Mouse (Mus musculus) heart, postnatal 25 days (tissue): ENCODE measurements around the gene Nfatc2. TPM values are rescaled to one million over a fixed set of nuclear protein-coding genes. Genes with fewer than 3 reads are reported as not detected.

Experiments
- DNase-seq: peaks from one replicate; pipeline ENCODE4 v3.0.0; 2022; ENCODE audit warnings: low spot score
- intact Hi-C: fragments of 180-260 bp; cut with DNase I; formaldehyde crosslinking; loops from one replicate; pipeline ENCODE4 v1.15.1; 2025
- total RNA-seq, 2 experiments: library from RNA; stranded (reverse); gene quantifications; 2 replicates each; pipeline ENCODE4 v1.2.3; 2021

Gene Nfatc2
- total RNA-seq, 2 experiments from 2014 or later, result 16.7 to 20.8 TPM

DNA sequence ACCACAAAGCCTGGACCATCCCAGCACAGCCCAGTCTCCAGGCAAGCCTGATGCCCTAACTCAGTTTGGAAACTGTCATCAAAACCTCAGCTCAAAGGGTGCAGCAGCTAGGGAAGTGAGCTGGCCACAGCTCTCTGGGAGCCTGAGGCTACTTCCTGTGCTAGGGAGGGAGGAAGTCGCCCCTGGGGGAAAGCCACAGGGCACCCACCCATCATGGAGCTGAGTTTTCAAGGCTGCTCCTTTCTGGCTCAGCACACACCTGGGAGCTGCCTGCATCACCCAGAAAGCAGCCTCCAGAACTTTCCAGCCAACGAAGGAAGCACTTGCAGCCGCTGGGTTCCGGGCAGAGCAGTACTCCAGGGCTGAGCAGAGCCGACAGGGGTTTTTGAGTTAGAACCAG lies 18.4 kb downstream of the Nfatc2 start:
- DNase-seq, result no peak
- intact Hi-C loops, result no loop called here

- no peak for DNase-seq
- intact Hi-C loops, result no loop called here
Measured at GRCm38 (mm10) chr2:168581207-168581854, 20.1 kb downstream of the Nfatc2 start.

- intact Hi-C loops, result no loop called here
- no peak for DNase-seq
Measured at GRCm38 (mm10) chr2:168580295-168580915, 21.1 kb downstream of the Nfatc2 start.

- no peak for DNase-seq
- intact Hi-C loops, result no loop called here
Measured at GRCm38 (mm10) chr2:168579601-168580130, 21.8 kb downstream of the Nfatc2 start.

- no peak for DNase-seq
- intact Hi-C loops, result no loop called here
Measured at GRCm38 (mm10) chr2:168579109-168579508, 22.3 kb downstream of the Nfatc2 start.

- intact Hi-C loops, result no loop called here
- no peak for DNase-seq
Measured at GRCm38 (mm10) chr2:168578132-168578531, 23.3 kb downstream of the Nfatc2 start.

DNA sequence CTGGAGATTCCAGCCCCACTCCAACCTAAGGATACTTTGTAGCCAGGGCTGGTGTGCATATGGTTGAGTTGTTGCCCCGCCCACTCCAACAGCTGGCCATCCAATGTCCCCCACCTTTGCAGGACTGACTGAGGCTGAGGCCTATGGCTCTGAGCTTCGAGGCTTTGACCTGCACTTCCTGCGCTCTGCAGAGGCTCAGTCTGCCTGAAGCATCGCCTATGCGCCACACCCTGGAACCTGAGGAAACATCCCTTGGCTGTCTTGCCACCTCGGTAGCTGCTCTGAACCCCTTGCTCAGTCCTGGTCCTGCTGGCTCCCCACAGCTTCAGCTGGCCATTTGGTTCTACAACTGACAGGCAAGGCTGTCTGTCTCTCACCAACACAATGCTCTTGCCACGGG lies 24.1 kb downstream of the Nfatc2 start:
- intact Hi-C loops, result no loop called here
- DNase-seq, result no peak

GRCm38 (mm10) chr2:168575834-168576233 lies 25.6 kb downstream of the Nfatc2 start:
- intact Hi-C loops, result no loop called here
- DNase-seq, result no peak

DNA sequence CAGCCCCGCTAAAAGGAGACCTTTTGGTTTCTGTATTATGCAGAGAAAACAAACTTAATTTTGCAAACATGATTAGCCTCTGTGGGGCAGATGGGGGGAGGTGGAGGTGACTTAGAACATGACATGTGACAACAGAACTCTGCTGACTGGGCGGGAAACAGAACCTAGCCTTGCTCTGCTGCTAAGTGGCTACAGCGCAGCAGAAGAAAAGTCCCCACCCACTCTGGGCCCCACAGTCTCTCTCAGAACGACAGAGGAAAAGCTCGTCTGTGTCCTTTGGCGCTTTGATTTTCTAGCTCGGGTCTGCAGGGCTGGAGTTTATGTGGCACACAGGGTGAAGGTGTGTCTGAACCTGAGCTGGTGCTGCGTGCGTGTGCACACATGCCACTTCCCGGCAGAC lies 26.5 kb downstream of the Nfatc2 start:
- intact Hi-C loops, result no loop called here
- DNase-seq, result no peak

- no peak for DNase-seq
- intact Hi-C loops, result no loop called here
Measured at GRCm38 (mm10) chr2:168573866-168574265, 27.6 kb downstream of the Nfatc2 start.

- DNase-seq, result no peak
- intact Hi-C loops, result no loop called here
Measured at GRCm38 (mm10) chr2:168571241-168571640, 30.2 kb downstream of the Nfatc2 start.

DNA sequence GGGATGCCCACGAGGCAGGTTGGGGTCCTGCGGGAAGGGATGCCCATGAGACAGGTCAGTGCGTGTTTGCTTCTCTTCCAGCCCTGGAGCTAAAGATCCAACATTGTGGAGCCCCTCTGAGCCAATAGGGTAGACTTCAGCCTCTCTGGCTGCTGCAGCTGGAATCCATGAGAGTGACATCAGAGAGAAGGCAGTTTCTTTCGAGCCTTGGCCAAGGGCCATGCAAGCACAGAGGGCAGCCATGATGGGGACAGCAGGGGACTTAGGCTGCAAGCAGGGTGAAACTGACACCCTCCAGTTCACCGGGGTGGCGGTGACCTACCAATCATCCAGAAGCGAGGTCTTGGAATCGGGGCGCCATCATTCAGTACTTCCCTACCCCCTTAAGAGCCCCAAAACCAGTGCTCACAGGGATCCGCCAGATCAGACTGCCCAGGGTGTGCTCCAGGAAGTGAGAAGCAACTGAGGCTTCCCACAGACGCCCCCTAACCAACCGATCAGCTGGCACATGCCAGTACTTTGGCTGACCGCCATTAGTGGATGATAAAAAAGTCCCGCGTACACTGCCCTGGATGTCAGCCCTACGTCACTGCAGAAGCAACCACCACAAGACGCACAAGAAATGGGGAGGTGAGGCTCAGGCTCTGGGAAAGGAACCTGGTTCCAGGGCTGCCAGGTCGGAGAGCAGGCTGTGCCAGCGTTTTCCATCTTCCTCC lies 35.8 kb downstream of the Nfatc2 start:
- intact Hi-C loops, result no loop called here
- DNase-seq, result no peak

DNA sequence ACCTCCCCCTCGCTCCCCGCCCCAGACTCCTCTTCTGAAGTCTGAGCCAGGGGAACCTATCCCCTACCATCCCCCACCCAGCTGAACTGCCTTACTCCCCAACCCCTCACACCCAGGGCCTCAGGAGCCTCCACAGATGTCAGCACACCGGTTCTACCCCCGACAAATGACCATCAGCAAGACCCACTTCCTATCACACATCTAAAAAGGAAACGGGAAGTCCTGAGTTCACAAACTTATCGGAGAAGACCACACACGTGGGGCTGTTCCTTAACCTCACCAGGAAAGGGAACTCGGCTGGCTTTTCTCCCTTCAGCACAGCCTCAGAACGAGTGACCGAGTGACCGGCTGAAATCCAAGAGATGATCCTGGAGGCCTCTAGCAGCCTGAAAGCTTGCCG lies 38.3 kb downstream of the Nfatc2 start:
- DNase-seq, result no peak
- intact Hi-C loops, result no loop called here

DNA sequence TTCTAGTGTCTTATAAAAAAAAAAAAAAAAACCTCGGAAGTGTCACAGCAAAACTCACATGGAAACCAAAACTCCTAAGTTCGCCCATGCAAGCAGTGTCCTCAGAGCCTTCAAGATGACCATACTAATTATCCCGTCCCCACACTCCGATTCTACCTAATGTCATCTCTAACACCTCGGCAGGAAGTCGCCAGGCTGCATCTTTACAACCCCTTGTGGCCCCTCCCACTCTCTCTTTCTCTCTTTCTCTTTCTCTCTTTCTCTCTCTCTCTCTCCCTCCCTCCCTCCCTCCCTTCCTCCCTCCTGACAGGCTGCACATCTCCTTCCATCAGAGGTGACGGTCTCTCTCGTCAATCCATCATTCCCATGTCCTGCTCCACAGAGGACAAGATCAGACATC lies 44.4 kb downstream of the Nfatc2 start:
- intact Hi-C loops, result loop anchor here (5.0 kb wide), 1 partner anchor 40 kb away; no protein-coding TSS in a partner anchor

GRCm38 (mm10) chr2:168555897-168556670 lies 45.4 kb downstream of the Nfatc2 start:
- DNase-seq, result no peak
- intact Hi-C loops, result loop anchor here (5.0 kb wide), 1 partner anchor 41 kb away; no protein-coding TSS in a partner anchor

More for the DNA sequence above, 44.4 kb downstream of the Nfatc2 start:
- no peak for DNase-seq

DNA sequence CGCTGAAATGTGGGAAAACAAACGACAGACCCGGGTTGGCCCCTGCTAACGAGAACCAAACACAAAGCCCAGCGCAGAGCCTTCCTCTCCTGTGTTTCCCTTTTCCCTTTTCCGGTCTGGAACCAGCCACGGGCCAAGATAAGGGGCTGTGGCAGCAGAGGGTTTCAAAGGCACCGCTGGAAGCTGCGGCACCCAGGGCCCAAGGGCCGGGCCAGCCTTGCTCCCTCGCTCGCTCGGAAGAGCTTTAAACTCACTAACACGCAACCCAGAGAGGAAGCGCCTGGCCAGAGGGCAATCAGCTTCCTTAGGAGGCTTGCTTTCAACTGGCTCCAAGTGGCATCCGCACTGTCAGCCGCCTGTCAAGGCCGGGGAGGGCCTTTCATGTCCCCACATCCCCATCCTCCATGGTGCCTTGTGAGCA lies 47.9 kb downstream of the Nfatc2 start:
- intact Hi-C loops, result no loop called here
- no peak for DNase-seq

DNA sequence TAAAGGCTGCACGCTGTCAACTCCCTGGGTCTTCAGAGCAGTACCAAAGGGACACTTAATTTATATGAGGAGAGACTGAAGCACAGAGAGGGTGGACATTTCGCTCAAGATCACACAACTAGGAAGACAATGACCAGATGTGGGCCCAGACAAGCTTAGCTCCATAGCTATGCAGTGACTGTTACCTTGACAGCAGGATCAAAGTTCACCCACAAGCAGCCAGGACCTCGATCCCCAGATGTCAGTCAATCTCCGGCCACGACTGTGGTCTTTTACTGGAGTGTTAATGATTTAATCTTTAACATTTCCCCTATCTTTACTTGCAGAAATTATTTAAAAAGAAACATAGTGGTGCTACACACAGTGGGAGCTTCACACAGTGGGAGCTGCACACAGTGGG lies 49.1 kb downstream of the Nfatc2 start:
- intact Hi-C loops, result no loop called here
- DNase-seq, result no peak

- no peak for DNase-seq
- intact Hi-C loops, result no loop called here
Measured at GRCm38 (mm10) chr2:168551218-168551617, 50.2 kb downstream of the Nfatc2 start.

DNA sequence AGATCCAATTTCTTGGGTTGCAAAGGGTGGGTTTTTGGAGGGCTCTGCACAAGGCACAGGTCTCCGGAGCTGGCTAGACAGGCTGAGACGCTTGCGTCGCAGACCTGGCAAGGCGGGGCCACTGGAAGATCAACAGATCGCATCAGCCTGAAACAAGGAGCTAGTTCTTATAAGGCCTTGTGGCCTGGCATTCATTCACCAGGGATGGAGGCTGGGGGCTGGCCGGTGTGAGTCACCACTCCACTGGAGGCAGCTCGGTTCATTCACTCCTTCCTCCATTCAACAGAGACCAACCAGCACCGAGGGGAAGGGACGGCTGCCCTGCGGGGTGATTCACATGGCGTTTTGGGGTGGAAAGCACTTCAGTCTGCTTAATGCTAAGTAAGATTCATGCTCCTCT lies 52.1 kb downstream of the Nfatc2 start:
- intact Hi-C loops, result no loop called here
- DNase-seq, result no peak

DNA sequence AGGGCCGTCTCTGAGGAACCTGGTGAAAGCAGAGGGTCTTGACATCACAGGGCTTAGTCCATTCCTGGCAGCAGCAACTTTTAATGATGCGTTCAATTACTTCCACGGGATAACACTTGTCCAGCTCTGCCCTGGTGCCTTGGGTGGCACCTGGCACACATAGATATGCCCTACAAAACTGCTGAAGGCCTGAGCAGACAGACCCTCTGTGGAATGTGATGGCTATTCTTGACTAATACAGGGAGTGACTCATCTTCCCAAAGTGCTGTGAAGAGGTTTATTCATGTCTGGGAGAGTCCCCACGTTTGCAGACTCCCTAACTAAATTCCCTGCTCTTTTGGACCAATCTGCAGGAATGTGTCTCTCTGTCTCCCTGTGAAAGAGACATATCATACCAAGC lies 53.4 kb downstream of the Nfatc2 start:
- intact Hi-C loops, result no loop called here
- DNase-seq, result no peak
